Mouse (Mus musculus): ENCODE measurements around the gene Fam173b. TPM values are rescaled to one million over a fixed set of nuclear protein-coding genes. Genes with fewer than 3 reads are reported as not detected.

The Fam173b gene
- total RNA-seq, 1 experiment from 2014 or later: 21.7 TPM

GRCm38 (mm10) chr15:31586519-31586918 is 15.1 kb upstream of the Fam173b start:
- DNase-seq: peak; percentile 92

- no peak for DNase-seq
These were observed 13.9 kb upstream of the Fam173b start for GRCm38 (mm10) chr15:31587789-31588188.

GRCm38 (mm10) chr15:31588989-31589640 is 12.5 kb upstream of the Fam173b start:
- DNase-seq: peak; percentile 44

- no peak for DNase-seq
These were observed 11.5 kb upstream of the Fam173b start for GRCm38 (mm10) chr15:31590176-31590575.

GRCm38 (mm10) chr15:31592531-31592930 is 9.1 kb upstream of the Fam173b start:
- no peak for DNase-seq

- no peak for DNase-seq
These were observed 7.4 kb upstream of the Fam173b start for GRCm38 (mm10) chr15:31594260-31594659.

- DNase-seq: no peak
These were observed 6.0 kb upstream of the Fam173b start for GRCm38 (mm10) chr15:31595651-31596050.

GRCm38 (mm10) chr15:31599834-31600233 is 1.8 kb upstream of the Fam173b start:
- no peak for DNase-seq

GRCm38 (mm10) chr15:31601279-31601645 is 390 bp upstream of the Fam173b start:
- DNase-seq: no peak

- DNase-seq: peak; percentile 79
These were observed 774 bp downstream of the Fam173b start for GRCm38 (mm10) chr15:31602426-31602825.

GRCm38 (mm10) chr15:31603113-31603512 is 1.5 kb downstream of the Fam173b start:
- DNase-seq: no peak

- peak; percentile 47 for DNase-seq
These were observed 5.2 kb downstream of the Fam173b start for GRCm38 (mm10) chr15:31606821-31607220.

GRCm38 (mm10) chr15:31611027-31611426 is 9.4 kb downstream of the Fam173b start:
- peak; percentile 79 for DNase-seq

- DNase-seq: no peak
These were observed 10.3 kb downstream of the Fam173b start for GRCm38 (mm10) chr15:31611976-31612375.

- no peak for DNase-seq
These were observed 12.3 kb downstream of the Fam173b start for GRCm38 (mm10) chr15:31613826-31614453.

- peak; percentile 25 for DNase-seq
These were observed 13.0 kb downstream of the Fam173b start for GRCm38 (mm10) chr15:31614666-31615065.

GRCm38 (mm10) chr15:31617261-31617660 is 15.6 kb downstream of the Fam173b start:
- DNase-seq: no peak

GRCm38 (mm10) chr15:31619521-31619920 is 17.9 kb downstream of the Fam173b start:
- peak; percentile 35 for DNase-seq

GRCm38 (mm10) chr15:31627277-31628154 is 25.9 kb downstream of the Fam173b start:
- DNase-seq: no peak

- DNase-seq: no peak
These were observed 26.5 kb downstream of the Fam173b start for GRCm38 (mm10) chr15:31628180-31628579.

- no peak for DNase-seq
These were observed 27.9 kb downstream of the Fam173b start for GRCm38 (mm10) chr15:31629556-31629955.

GRCm38 (mm10) chr15:31631396-31631858 is 29.8 kb downstream of the Fam173b start:
- no peak for DNase-seq

GRCm38 (mm10) chr15:31632478-31632877 is 30.8 kb downstream of the Fam173b start:
- DNase-seq: peak; percentile 39
